Mouse (Mus musculus) 3134 (cell line): Measurements from ENCODE around the gene Cap1.
A peak's percentile ranks its signal among the peaks of the same experiment; 100 is the strongest.

Experiments used
- DNase-seq: peaks from one replicate; pipeline ENCODE4 v3.0.0-alpha.2; 2011; ENCODE audit warnings: low spot score; ENCODE audit not compliant: insufficient read length; ENCODE audit errors: extremely low read depth

Gene Cap1

DNA sequence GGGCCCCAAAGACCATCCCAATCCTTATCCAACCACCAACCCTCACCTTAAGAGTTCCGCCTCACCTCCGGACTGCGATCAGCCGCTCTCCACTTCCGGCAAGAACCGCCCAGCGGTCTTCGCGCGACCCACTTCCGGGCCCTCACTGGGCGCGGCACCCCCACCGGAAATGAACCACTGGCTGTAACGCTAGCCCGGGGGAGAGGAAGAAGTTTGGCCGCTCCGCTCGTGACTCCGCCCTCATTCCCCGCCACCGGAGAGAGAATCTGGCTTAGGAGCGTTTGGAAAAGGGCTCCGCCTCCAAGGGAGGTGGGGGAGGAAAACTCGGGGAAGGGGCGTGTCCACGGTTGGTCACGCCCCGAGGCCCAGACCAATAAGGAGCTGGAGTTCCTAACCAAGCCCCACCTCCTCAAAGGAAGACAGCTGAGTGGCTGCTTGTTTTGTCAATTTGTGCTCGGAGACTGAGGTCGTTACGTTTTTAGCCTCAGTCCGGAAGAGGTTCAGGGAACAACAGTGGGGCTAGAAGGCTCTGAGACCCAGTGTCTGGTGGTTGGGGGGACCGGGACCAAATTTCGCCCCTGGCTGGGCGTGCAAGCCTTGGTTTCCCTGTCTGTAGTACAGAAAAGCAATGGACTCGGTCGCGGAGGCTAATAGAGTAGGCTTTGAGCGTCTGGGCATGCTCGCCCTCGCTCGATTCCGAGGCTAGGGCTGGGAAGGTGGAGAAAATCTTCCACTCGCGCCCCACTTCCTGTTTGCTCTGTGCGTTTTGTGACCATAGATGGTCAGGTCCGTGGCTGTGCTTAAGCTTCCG is at the start of gene Cap1:
Cap1 (minus strand) TSS at position 289 of the 811 bp plus-strand sequence.
- peak; percentile 99 for DNase-seq

GRCm38 (mm10) chr4:122933857-122934256 is 48.0 kb upstream of the Cap1 start:
- no peak for DNase-seq

GRCm38 (mm10) chr4:122933051-122933591 is 47.3 kb upstream of the Cap1 start:
- DNase-seq = no peak

- DNase-seq = no peak
Observed at GRCm38 (mm10) chr4:122932239-122932978, 46.6 kb upstream of the Cap1 start.

DNA sequence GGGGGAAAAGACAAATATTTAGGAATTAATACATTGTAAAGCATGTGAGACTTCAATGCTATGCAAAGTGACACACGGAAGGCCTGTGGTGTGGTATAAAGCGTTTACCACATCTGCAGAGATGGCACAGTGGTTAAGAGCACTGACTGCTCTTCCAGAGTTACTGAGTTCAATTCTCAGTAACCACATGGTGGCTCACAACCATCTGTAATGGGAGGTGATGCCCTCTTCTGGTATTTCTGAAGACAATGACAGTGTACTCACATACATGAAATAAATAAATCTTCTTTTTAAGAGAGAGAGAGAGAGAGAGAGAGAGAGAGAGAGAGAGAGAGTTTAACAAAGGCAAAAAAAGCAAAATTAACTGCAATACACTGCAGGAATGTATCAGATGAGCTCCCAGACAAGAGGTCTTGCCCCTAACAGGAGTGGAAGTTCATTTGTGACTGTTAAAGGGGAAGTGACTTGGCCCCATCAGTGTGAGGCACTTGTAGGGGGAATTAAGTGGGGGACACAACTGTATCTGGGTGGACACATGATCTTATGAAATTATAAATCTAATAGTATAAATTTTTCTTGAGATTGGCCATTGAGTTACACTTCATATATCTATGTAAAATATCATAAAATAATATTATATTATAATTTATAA is 45.2 kb upstream of the Cap1 start:
- DNase-seq = no peak

- no peak for DNase-seq
Observed at GRCm38 (mm10) chr4:122923392-122924344, 37.8 kb upstream of the Cap1 start.

GRCm38 (mm10) chr4:122922841-122923240 is 37.0 kb upstream of the Cap1 start:
- no peak for DNase-seq

DNA sequence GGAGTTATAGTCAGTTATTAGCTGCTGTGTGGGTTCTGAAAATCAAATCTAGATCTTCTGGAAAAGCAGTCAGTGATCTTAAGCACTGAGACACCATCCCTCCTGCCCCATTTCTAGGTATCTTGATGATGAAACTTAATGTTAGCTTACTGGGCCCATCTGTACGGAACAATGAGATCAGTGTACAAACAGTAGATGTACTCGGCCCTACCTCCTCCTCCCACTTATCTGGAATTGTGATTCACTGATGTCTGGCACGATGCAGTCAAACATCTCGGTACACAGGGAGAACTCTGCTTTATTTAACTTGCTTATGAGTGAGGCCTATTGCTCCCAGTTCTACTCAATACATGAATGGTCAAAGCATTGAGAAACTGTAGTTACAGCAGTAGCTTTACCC is 30.1 kb upstream of the Cap1 start:
- DNase-seq = no peak

DNA sequence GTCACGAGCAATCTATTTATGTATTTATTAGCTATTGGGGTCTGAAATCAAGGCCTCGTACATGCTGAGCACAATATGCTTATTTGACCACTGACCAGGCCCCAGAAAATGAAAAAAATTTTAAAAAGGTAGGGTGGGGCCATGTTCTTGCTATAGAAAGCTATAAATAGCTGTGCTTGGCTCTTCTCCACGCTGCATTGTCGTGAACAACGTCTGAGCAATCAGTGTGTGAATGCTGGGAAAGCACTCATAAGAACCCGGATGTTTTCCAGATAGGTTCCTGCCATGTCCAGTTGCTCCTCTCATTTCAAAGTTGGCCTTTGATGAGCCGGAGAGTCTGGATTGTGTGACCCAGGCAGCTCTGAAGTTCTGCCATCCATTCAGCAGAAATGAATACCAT is 28.3 kb upstream of the Cap1 start:
- no peak for DNase-seq

DNA sequence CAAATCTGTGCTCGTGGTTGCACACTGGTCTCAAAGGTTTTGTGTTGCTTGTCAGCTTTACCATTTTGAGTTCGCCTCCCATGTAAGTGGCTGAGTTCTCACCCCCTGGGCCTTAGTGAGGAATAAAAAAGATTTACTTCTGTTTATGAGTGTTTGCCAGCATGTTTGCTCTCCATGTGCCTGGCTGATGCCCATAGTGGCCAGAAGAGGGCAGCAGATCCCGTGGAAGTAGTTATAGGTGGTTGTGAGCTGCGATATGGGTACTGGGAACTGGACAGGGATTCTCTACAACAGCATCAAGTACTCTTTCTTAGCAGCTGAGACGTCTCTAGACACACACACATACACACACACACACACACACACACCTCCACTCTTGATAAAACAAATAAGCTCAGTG is 26.8 kb upstream of the Cap1 start:
- DNase-seq = no peak

DNA sequence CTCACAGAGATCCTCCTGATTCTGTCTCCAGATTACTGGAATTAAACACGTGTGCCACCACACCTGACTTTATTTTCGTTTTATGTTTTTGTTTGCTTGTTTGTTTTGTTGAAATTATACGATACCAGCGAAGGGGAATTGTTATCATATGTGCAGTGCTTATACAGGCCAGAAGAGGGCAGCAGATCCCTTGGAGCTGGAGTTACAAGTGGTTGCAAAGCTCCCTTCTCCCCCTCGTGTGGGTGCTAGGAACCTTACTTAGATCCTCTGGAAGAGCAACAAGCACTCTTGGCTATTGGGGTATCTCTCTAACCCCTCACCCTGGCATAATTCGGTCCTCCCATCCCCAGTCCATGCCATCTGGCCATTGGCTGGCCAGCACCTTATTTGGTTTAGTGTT is 24.7 kb upstream of the Cap1 start:
- DNase-seq = no peak

DNA sequence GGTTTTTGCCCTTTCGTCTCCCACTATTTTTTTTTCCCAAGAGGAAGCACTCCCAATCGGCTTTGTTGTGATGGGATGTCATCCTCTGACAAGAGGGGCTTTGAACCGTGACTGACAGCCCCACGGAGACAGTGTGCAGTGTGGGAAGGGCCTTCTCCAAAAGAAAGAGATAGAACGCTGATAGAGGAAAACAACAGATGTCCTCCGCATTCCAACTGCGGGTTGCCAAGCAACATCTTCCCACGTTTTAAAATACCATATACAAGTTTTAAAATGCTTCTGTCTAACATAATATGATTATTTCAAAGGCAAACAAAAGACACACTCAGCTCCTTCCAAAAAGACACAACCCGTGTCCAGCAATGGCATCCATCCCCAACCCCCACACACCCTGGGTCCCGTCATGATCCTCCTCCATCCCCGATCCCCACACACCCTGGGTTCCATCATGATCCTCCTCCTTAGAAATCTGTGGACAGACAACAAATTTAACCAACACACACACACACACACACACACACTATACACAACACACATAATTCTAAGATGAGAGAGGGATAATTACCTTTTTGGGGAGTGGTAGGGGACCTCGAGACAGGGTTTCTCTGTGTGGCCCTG is 23.8 kb upstream of the Cap1 start:
- no peak for DNase-seq

- no peak for DNase-seq
Observed at GRCm38 (mm10) chr4:122905359-122905758, 19.5 kb upstream of the Cap1 start.

DNA sequence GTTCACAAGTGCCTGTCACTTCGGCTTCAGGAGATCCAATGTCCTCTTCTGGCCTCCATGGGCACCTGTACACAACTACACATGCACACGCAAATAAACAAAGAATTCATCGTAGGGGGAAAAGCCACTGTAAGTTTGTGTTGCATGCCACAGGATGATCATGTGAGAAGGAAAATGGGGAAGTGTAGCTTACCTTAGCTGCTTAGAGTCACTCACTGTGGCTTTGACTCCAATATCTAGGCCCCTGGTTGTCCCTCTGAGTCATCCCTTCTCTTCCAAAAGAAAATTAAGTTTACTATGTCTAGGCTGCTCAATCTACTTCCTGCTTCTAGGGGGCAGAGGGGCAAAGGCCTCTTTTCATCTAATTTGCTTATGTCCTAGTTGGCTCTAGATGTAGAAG is 17.9 kb upstream of the Cap1 start:
- DNase-seq = no peak

- no peak for DNase-seq
Observed at GRCm38 (mm10) chr4:122902156-122902555, 16.3 kb upstream of the Cap1 start.

DNA sequence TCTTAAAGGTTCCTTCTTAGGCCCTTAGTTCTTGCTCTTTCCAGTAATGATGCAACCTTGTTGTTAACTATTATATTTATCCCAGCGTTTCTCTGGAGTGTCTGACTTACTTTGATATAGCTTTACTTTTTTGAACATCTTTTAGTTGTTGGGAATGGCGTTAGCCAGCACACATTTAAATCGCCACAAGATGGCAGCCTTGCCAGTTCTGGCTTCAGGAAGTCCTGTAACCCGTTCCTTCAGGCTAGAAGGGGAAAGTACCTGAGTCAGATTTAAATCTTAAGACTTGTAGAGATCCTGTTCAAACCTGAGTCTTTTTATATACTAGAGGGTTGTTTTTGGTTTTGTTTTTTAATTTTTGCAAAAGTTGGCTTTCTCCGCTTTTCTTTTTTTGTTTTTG is 12.5 kb upstream of the Cap1 start:
- DNase-seq = peak; percentile 17

GRCm38 (mm10) chr4:122897750-122898149 is 11.9 kb upstream of the Cap1 start:
- DNase-seq = no peak

DNA sequence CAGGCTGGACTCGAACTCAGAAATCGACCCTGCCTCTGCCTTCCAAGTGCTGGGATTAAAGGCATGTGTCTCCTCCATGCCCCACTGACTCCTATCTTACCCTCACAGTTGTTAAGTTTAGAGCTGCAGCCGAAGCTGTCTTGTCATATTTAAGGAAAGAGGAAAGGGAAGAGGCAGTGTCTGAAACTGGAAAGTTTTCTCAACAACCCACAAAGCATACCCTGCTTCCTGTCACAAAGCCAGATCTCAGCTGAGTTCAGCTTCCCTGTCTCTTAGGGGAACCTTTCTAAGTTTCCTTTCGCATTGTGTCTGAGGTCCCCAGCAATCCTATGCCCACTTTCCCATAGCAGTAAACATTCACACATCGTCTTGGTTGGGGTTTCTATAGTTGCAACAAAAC is 6.3 kb upstream of the Cap1 start:
- no peak for DNase-seq

DNA sequence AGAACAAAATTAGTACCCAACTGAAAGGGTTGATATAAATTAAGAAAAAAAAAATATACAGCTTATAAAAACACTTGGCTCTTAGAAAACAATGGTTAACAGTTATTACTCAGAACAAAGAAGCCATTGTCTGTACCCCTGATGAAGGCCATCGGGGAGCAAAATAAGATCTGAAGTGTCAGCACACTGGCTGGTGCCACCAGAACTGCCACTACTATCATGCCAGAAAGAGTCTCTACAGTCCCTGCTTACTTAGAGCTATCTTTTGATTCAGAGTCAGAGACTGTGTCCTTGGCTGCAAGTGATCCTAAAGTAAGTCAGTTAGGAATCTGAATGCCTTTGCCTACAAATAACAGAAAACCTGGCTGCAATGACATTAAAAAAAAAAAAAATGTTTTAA is 5.7 kb upstream of the Cap1 start:
- DNase-seq = no peak
